Mouse (Mus musculus) frontal cortex, postnatal 10 days (tissue): Measurements from ENCODE around the gene Rgs13.

ENCODE experiments used
- DNase-seq, 2 experiments: peaks; one replicate each; pipeline ENCODE4 v3.0.0; 2022; ENCODE audit warnings: low spot score in 2 of 2, mixed read lengths in 1 of 2

Rgs13 gene

GRCm38 (mm10) chr1:144177166-144177565 is at the start of gene Rgs13:
Rgs13 (minus strand) TSS chr1:144177372.
- DNase-seq: no peak

- DNase-seq: no peak
These were observed 38.1 kb upstream of the Rgs13 start for GRCm38 (mm10) chr1:144215230-144215629.

- DNase-seq: no peak
These were observed 33.7 kb upstream of the Rgs13 start for GRCm38 (mm10) chr1:144210912-144211311.

GRCm38 (mm10) chr1:144206281-144207061 is 29.3 kb upstream of the Rgs13 start:
- no peak for DNase-seq

GRCm38 (mm10) chr1:144204766-144205165 is 27.6 kb upstream of the Rgs13 start:
- no peak for DNase-seq

- no peak for DNase-seq
These were observed 25.8 kb upstream of the Rgs13 start for GRCm38 (mm10) chr1:144202939-144203338.

GRCm38 (mm10) chr1:144200496-144200895 is 23.3 kb upstream of the Rgs13 start:
- no peak for DNase-seq

GRCm38 (mm10) chr1:144199538-144199937 is 22.4 kb upstream of the Rgs13 start:
- no peak for DNase-seq

GRCm38 (mm10) chr1:144197684-144198083 is 20.5 kb upstream of the Rgs13 start:
- DNase-seq: no peak

- DNase-seq: no peak
These were observed 9.7 kb upstream of the Rgs13 start for GRCm38 (mm10) chr1:144186655-144187396.

- no peak for DNase-seq
These were observed 8.0 kb upstream of the Rgs13 start for GRCm38 (mm10) chr1:144184955-144185715.

GRCm38 (mm10) chr1:144183622-144184021 is 6.5 kb upstream of the Rgs13 start:
- DNase-seq: no peak

GRCm38 (mm10) chr1:144179559-144179958 is 2.4 kb upstream of the Rgs13 start:
- no peak for DNase-seq

- DNase-seq: no peak
These were observed 1.2 kb upstream of the Rgs13 start for GRCm38 (mm10) chr1:144178281-144178957.

GRCm38 (mm10) chr1:144177620-144178019 is 448 bp upstream of the Rgs13 start:
- DNase-seq: no peak

GRCm38 (mm10) chr1:144174760-144175159 is 2.4 kb downstream of the Rgs13 start:
- DNase-seq: no peak

GRCm38 (mm10) chr1:144173568-144174036 is 3.6 kb downstream of the Rgs13 start:
- no peak for DNase-seq

- DNase-seq: no peak
These were observed 8.3 kb downstream of the Rgs13 start for GRCm38 (mm10) chr1:144168921-144169320.

GRCm38 (mm10) chr1:144167761-144168160 is 9.4 kb downstream of the Rgs13 start:
- DNase-seq: no peak

- no peak for DNase-seq
These were observed 10.3 kb downstream of the Rgs13 start for GRCm38 (mm10) chr1:144166897-144167296.

GRCm38 (mm10) chr1:144166275-144166674 is 10.9 kb downstream of the Rgs13 start:
- DNase-seq: no peak

GRCm38 (mm10) chr1:144152526-144152925 is 24.6 kb downstream of the Rgs13 start:
- DNase-seq: no peak
